Mouse (Mus musculus) heart, adult 9 months (tissue): ENCODE measurements around the gene Ccdc57.

Source experiments
- DNase-seq, 2 experiments: peaks; one replicate each; pipeline ENCODE4 v3.0.0; 2022; ENCODE audit warnings: low spot score in 2 of 2

Gene Ccdc57

GRCm38 (mm10) chr11:120932564-120933398 is at the start of gene Ccdc57:
Gene Ccdc57 (minus strand): TSS chr11:120932872.
- peak; percentile 78 to 88 for DNase-seq

- no peak for DNase-seq
These were observed 49.8 kb upstream of the Ccdc57 start for GRCm38 (mm10) chr11:120982459-120982858.

GRCm38 (mm10) chr11:120981661-120982060 is 49.0 kb upstream of the Ccdc57 start:
- DNase-seq = no peak

GRCm38 (mm10) chr11:120980427-120981035 is 47.9 kb upstream of the Ccdc57 start:
- no peak for DNase-seq

- no peak for DNase-seq
These were observed 47.2 kb upstream of the Ccdc57 start for GRCm38 (mm10) chr11:120979711-120980426.

- no peak for DNase-seq
These were observed 40.6 kb upstream of the Ccdc57 start for GRCm38 (mm10) chr11:120973318-120973717.

GRCm38 (mm10) chr11:120971237-120971636 is 38.6 kb upstream of the Ccdc57 start:
- DNase-seq = no peak

GRCm38 (mm10) chr11:120969742-120970141 is 37.1 kb upstream of the Ccdc57 start:
- no peak for DNase-seq

- DNase-seq = no peak
These were observed 32.9 kb upstream of the Ccdc57 start for GRCm38 (mm10) chr11:120965587-120965986.

- no peak for DNase-seq
These were observed 31.8 kb upstream of the Ccdc57 start for GRCm38 (mm10) chr11:120964195-120965157.

- no peak for DNase-seq
These were observed 30.2 kb upstream of the Ccdc57 start for GRCm38 (mm10) chr11:120962909-120963308.

- no peak for DNase-seq
These were observed 29.5 kb upstream of the Ccdc57 start for GRCm38 (mm10) chr11:120962050-120962771.

GRCm38 (mm10) chr11:120961594-120961993 is 28.9 kb upstream of the Ccdc57 start:
- no peak for DNase-seq

- no peak for DNase-seq
These were observed 27.6 kb upstream of the Ccdc57 start for GRCm38 (mm10) chr11:120960248-120960647.

GRCm38 (mm10) chr11:120959564-120959963 is 26.9 kb upstream of the Ccdc57 start:
- DNase-seq = no peak

GRCm38 (mm10) chr11:120959066-120959465 is 26.4 kb upstream of the Ccdc57 start:
- DNase-seq = no peak

- DNase-seq = no peak
These were observed 25.1 kb upstream of the Ccdc57 start for GRCm38 (mm10) chr11:120957731-120958257.

GRCm38 (mm10) chr11:120957052-120957451 is 24.4 kb upstream of the Ccdc57 start:
- DNase-seq = no peak

- no peak for DNase-seq
These were observed 23.0 kb upstream of the Ccdc57 start for GRCm38 (mm10) chr11:120955701-120956100.

- DNase-seq = no peak
These were observed 22.3 kb upstream of the Ccdc57 start for GRCm38 (mm10) chr11:120954936-120955335.
